Mouse (Mus musculus) heart, postnatal 25 days (tissue): ENCODE data around the gene Gpr19. TPM values are rescaled to one million over a fixed set of nuclear protein-coding genes. Genes with fewer than 3 reads are reported as not detected.
A peak's percentile ranks its signal among the peaks of the same experiment; 100 is the strongest.

ENCODE experiments used
- DNase-seq: peaks from one replicate; pipeline ENCODE4 v3.0.0; 2022; ENCODE audit warnings: low spot score
- intact Hi-C: fragments of 180-260 bp; cut with DNase I; formaldehyde crosslinking; loops from one replicate; pipeline ENCODE4 v1.15.1; 2025
- total RNA-seq, 2 experiments: library from RNA; stranded (reverse); gene quantifications; 2 replicates each; pipeline ENCODE4 v1.2.3; 2021

Gene Gpr19
- total RNA-seq: 1 to 10 TPM; 3.3 to 5.1 TPM

DNA sequence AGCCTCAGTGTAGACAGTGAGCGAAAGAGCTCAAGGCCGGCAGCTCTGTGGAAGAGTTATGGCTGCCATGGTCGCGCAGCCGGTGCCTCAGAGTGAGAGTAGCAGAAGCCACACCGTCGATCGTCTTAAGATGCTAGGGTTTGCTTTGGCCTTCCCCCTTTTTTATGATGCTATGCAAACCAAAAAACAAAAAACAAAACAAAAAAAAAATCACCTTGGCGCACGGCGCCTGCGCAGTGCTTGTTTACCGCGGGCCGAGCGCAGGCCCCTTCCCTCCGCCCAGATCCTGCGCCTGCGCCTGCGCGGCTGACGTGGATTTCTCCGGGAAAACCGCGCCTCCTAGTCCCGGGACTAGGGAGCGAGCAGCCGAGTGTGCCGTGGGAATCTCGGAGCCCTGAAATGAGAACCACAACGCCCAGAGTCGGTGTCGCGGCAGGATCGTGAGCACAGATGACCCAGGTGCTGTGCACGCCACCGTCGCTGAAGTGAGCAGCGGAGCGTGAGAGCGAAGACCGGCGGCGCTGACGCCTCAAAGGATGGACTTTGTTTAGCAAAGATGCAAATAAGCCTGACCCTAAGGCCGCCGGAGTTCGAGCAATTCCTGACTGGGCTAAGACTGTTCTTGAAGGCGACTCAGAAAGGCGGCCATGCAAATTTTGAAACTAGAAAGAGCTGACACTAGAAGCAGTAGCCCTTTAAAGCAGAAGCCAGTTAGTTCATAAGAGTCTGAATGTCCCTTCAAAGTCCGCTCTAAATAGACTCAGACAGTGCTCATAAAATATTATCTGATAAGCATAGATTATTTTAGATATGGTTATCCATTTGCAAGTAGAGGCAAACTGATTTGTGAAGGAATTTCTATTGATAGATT lies at the start of gene Gpr19:
Gene Gpr19 (minus strand): TSS at position 484 of the 871 bp plus-strand sequence.
- intact Hi-C loops: loop anchor here (1.0 to 5.0 kb wide), 2 partner anchors 22 to 49 kb away; partner anchors contain the start of gene Cdkn1b
- peak; percentile 87 for DNase-seq

- intact Hi-C loops: loop anchor here (2.0 to 5.0 kb wide), 3 partner anchors 50 to 289 kb away; partner anchors contain the start of gene Gpr19
- DNase-seq: peak; percentile 49
Measured at GRCm38 (mm10) chr6:134947311-134948087, 49.1 kb upstream of the Gpr19 start.

- intact Hi-C loops: loop anchor here (2.0 to 5.0 kb wide), 3 partner anchors 50 to 288 kb away; partner anchors contain the start of gene Gpr19
- no peak for DNase-seq
Measured at GRCm38 (mm10) chr6:134946858-134947257, 48.5 kb upstream of the Gpr19 start.

DNA sequence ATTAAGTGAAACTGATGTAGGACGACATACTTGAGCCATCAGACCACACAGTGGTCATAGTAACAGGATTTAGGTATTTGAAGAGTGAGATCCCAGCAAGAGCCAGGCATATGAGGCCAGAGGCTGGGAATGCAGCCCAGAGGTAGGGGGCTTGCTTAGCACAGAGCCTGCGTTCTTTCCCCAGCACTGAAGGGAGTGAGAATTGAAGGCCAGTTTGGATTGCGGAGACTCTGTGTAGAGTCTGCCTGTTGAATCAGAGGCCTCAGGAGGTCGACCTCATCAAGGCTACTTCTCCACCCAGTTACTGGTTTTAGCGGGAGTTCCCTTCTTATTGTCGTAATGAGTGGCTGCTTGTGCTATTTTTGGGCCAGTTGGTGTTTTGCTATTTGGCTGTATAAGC lies 47.7 kb upstream of the Gpr19 start:
- intact Hi-C loops: loop anchor here (2.0 to 5.0 kb wide), 3 partner anchors 49 to 287 kb away; partner anchors contain the start of gene Gpr19

GRCm38 (mm10) chr6:134943759-134944407 lies 45.5 kb upstream of the Gpr19 start:
- intact Hi-C loops: no loop called here
- DNase-seq: no peak

More for the DNA sequence above, 47.7 kb upstream of the Gpr19 start:
- DNase-seq: no peak

GRCm38 (mm10) chr6:134939781-134940180 lies 41.4 kb upstream of the Gpr19 start:
- intact Hi-C loops: no loop called here

DNA sequence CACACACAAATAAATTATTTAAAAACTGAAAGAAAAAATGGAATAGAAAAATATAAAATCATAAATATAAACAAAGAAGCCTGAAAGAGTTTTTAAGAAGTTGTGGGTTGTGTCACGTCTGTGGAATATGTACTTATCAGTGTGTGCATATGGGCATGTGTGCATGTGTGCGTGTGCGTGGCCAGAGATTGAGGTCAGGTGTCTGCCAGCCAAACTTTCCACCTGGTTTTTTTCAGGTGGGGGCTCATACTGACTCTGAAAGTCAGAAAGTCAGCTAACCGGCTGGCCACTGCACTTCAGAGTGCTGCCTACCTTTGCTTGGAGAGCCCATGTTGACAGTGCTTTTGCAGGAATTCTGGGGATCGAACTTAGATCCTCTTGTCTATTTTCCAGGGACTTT lies 35.9 kb upstream of the Gpr19 start:
- no peak for DNase-seq
- intact Hi-C loops: no loop called here

More at GRCm38 (mm10) chr6:134939781-134940180, 41.4 kb upstream of the Gpr19 start:
- no peak for DNase-seq

DNA sequence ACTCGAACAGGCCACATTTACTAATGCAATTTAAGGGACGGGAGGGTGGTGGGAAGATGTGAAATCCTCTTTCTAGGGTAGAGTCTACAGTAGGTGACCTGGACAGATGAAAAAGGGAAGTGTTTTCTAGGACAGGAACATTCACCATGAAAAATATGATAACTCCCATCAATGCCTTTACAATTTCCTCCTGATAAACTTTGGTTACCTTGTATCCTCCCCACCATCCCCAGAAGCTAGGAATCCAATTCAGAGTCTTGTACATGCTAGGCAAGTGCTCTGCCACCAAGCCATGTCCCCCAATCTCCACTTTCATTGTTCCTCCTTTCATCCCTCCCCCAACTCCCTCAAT lies 34.8 kb upstream of the Gpr19 start:
- no peak for DNase-seq
- intact Hi-C loops: loop anchor here (2.0 kb wide), 1 partner anchor 16 kb away; no protein-coding TSS in a partner anchor

DNA sequence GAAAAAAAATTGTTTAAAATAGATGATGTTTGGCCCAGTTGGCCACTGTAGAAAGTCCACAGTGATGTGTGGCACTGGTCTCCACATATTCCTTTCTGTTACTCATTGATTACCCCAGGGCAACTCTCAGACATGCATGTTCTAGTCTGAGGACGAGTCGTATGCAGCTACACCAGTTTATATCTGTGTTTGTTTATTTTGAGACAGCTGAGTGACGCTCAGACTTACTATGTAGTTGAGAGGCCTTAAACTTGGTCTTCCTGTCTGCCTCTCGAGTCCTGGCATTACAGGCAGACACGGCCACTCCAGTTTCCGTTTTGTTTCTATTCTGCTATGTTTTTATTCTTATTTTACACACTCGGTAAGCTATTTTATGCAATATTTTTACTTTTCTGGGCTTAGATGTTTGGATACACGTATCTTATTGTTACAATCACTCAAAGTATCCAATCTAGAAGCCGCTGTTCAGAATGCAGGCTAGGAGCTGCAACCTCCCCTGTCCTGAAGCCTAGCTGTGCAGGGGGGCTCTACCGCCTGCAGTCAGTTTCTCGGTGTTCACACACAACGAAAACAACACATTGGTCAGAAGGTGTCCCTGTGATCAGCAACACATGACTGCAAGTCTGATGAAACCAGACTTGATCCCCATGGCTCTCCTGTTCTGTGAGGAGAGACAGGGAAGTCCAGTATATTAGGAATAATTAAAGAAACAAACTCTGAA lies 34.3 kb upstream of the Gpr19 start:
- intact Hi-C loops: loop anchor here (2.0 kb wide), 1 partner anchor 16 kb away; no protein-coding TSS in a partner anchor
- DNase-seq: no peak

DNA sequence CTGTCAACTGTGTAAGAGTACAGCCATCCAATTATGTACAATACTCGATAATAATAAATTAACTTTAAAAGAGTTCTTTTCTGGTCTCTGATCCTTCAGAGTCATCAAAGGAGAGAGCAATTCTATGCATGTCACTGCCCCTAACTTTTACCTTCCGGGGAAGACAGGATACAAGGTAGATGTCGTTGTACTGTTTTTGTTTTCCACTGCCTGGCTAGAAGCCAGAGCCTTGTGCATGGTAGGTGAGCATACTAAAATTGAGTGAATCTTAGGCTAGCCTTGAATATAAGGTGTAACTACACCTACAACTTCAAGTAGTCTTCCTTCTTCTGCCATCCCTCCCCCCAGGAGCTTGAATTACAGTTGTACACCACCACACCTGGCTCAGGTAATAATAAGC lies 32.8 kb upstream of the Gpr19 start:
- no peak for DNase-seq
- intact Hi-C loops: no loop called here

DNA sequence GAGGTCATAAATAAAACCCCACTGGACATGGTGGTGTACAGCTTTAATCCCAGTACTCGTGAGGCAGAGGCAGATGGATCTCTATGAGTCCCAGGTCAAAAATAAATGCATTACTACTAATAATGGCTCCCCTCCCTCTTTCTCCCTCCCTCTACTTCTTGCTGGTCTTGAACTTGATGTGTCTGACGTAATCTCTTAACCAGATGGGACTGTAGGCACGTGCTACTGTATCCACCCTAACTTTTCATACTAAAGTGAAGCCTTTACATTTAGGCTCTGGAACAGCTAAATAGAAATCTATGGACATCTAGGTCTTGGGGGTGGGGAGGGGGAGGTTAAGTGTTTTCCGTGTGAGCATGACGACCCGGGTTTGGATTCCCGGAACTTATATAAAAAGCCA lies 32.0 kb upstream of the Gpr19 start:
- intact Hi-C loops: no loop called here
- no peak for DNase-seq

GRCm38 (mm10) chr6:134929926-134930325 lies 31.5 kb upstream of the Gpr19 start:
- DNase-seq: no peak
- intact Hi-C loops: no loop called here

- intact Hi-C loops: loop anchor here (1.0 kb wide), 1 partner anchor 52 kb away; the partner anchor contains the start of gene Apold1
- no peak for DNase-seq
Measured at GRCm38 (mm10) chr6:134928889-134929310, 30.5 kb upstream of the Gpr19 start.

- peak; percentile 83 for DNase-seq
- intact Hi-C loops: loop anchor here (1.0 kb wide), 1 partner anchor 53 kb away; the partner anchor contains the start of gene Apold1
Measured at GRCm38 (mm10) chr6:134928096-134928888, 29.9 kb upstream of the Gpr19 start.

DNA sequence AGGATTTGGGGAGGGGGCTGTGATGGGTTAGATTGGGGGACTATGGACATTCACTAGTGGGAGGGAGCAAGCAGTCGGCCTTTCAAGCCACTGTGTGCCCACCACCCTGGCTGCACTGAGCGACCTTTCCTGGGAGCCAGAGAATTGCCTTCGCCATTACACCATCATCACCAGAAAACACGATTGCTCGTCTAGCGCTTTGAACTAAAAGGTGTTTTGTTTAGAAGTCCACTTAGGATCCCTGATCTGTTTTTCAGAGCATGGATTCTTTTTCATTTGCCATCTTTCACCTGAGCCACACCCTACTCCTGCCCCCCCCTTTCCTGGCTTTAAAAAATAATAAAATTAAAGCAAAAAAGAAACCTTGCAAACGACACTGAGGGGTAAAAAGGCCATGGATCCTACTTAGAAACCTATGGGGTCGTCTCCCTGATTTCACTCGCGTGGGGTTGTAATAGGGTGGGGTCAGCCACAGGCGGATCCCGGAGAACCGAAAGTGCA lies 29.3 kb upstream of the Gpr19 start:
- no peak for DNase-seq
- intact Hi-C loops: loop anchor here (1.0 kb wide), 1 partner anchor 54 kb away; the partner anchor contains the start of gene Apold1

GRCm38 (mm10) chr6:134926803-134927594 lies 28.6 kb upstream of the Gpr19 start:
- DNase-seq: no peak
- intact Hi-C loops: no loop called here

- intact Hi-C loops: no loop called here
- no peak for DNase-seq
Measured at GRCm38 (mm10) chr6:134926338-134926705, 27.9 kb upstream of the Gpr19 start.
